Mouse (Mus musculus): ENCODE results near the gene Gpr89.

Gene Gpr89

DNA sequence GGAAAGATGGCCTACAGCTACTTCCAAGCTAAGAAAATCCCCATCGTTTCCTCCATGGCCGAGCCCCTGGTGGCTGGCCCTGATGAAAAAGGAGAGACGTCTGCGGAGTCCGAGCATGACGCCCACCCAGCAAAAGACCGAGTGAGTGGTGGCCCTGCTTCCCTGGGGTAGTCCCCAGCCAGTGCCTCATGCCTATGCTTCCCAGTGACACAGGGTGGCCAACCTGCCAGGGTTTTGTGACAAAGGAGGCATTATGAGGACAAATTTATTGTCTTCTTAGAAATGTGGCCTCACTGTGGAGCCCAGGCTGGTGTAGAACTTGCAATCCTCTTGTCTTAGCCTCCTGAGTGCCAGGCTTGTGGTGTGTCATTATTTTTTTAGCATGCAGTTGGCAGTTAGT lies 36.1 kb downstream of the Gpr89 start:
- DNase-seq: no peak

DNA sequence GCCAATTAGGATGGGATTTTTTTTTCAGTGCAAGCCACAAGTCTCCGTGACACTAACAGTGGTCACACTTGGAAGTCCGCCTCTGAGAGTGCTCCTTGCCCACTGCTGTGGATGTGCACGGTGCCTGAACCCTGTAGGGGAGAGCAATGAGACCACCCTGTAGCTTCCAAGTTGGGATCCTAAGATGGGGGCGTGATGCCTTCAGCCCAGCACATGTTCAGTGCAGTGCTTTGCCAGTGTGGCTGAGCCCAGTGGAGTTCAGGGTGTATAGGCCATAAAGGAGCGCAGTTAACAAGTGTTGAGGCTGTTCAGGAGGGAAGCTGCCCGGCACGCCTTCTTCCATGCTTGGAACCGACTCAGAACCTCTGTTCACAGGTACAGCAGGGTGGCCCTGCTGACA lies 36.6 kb downstream of the Gpr89 start:
- DNase-seq: no peak

DNA sequence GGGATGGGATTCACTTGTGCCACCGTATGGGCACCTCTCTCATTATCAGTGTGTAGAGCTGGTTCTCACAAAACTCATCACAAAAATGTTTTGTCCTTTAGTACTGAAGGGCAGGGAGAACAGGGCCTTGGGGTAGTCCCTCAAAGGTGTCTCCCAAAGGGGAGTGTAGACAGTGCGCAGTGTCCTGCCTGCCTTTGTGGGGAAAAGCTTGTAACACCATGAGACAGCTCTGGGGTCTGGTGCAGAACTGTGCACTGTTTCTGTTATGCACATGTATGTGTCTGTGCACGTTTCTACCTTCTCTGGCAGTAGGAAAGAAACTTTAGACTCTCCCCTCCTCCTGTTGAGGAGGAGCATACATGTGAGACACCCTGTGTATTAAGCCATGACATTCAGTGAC lies 37.3 kb downstream of the Gpr89 start:
- DNase-seq: no peak

DNA sequence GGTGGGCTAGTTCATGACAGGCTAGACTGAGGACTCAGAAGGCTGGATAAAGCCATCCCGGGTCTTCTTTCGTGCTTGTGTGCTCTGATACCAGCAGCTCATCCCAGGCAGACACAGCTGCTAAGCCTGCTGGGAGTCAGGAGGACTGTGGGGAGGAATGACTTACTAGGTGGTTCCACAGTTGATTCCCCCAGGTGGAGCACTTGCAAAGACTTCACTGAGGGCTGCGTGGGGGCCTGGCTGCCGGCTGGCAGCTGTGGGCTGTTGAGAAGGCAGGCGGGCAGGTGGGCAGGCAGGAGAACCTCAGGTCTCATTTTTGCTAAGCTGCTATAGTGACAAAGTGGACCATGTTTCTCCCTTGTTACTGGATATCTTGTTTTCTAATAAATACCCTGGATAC lies 44.6 kb downstream of the Gpr89 start:
- DNase-seq: no peak

DNA sequence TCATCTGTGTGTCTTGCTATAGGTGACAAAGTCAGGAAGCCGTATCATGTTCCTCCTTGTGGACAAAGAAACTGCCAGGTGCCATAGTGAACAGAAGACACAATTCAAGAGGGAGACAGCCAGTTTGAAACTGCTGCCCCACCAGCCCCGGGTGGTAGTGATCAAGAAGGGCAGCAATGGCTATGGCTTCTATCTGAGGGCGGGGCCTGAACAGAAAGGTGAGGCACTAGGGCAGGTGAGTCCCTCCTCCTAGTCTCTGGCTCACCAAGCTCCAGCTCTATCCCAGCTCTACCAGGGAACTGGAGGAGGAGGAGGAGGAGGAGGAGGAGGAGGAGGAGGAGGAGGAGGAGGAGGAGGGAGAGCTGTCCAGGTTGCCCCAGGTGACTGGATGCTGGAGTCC lies 49.3 kb downstream of the Gpr89 start:
- no peak for DNase-seq

DNA sequence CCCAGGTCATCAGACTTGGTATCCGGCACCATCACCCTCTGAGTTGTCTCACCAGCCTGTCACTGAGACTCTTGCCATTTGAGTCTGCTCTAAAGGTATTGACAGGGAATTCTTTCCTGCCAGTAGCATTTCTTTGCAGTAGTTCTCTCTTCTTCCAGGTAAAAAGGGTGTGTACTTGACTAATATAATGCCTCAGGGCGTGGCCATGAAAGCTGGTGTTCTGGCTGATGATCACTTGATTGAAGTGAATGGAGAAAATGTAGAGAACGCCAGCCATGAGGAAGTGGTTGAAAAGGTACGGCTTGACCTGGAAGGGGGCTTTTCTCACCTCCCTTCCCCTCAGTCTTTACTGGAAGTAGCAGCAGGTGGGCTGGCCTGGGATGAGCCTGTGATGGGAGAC lies 50.8 kb downstream of the Gpr89 start:
- no peak for DNase-seq

DNA sequence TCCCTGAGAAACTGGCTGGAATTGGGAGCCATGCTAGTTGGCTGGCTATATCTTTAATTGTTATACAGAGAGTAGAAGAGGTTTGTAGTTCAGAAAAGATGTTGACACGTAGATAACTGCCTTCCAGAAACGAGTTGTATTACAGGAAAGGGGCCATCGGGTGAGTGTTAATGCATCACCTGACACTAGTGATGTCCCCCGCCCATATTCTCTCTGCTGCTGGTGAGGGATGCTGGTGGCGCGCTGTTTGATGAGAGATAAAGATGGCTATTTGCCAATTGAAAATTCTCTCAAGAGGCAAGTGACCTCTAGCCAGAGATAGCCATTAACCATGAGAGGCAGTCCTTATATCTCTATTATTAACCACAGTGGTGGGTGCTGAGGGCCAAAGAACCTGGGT lies 52.6 kb downstream of the Gpr89 start:
- no peak for DNase-seq

DNA sequence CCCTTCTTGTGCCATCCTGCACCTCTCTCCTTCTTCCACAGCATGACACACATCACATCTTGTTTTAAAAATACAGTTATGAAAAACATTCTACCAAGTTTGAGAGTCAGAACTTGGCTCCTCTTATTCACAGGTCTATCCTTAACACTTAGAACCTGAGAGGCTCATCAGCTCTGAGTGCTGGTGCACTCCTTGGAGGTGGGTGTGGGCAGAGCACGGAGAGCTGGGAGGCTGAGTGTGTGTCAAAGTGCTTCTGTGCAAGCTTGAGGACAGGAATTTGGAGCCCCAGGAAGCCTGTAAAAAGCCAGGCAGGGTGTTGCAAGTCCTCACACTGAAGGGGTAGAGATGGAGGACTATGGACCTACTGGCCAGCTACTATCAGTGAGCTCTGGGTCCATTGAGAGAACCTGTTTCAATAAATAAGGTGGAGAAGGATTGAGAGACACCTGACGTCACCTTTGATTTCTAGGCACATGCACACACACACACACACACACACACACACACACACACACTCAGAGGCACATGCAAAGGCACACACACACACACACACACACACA lies 55.9 kb downstream of the Gpr89 start:
- no peak for DNase-seq

DNA sequence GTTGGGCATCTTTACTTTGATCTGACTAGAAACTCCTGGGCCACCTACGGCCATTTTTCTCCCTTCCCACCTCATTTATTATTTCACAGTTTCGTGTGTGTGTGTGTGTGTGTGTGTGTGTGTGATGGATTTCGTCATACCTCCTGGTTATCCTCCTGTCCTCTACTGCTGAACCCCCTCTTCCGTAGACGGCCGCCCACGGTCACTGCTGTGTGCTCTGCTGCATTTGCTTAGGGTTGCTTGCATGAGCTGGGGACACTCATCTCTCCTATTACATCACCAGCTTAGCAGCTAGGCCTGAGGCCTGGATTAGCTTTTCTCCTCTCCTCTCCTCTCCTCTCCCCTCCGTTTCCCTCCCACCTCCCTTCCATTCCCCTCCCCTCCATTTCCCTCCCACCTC lies 56.7 kb downstream of the Gpr89 start:
- DNase-seq: no peak

DNA sequence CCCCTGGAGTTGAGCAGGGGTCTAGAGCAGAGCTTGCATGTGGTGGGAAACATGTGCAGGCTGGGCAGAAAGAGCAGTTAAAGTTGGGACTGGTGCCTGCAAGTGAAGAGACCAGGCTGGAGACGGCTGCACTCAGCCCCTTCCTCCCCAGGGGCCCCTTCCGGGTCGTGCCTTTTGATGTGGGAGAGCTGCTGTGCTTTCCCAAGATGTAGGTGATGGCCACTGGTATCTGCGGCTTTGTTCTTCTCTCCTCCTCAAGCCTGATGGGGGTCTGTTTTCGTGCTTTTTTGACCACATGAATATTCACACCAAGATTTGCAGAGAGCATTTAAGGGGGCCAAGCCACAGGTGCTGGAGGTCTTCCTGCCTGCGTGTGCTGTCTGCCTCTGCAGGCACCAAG lies 57.5 kb downstream of the Gpr89 start:
- DNase-seq: no peak

DNA sequence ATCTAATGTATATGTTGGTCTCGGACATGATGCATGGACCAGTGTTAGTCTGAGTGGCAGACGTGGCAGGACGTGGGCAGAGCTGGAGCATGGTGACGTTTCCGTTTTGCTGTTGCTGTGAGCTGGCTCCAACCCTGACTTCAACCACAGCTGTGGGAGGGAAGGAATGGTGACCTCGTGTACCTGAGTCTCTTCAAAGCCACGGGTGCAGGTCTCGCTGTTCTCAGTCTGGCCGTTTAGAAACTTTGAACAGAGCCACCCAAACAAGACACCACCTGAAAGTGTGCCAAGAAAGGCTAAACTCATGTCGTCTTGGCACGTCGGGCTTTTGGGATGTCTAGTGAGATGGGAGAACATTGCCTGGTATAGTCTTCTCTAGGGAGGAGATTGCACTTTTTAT lies 58.2 kb downstream of the Gpr89 start:
- DNase-seq: no peak

DNA sequence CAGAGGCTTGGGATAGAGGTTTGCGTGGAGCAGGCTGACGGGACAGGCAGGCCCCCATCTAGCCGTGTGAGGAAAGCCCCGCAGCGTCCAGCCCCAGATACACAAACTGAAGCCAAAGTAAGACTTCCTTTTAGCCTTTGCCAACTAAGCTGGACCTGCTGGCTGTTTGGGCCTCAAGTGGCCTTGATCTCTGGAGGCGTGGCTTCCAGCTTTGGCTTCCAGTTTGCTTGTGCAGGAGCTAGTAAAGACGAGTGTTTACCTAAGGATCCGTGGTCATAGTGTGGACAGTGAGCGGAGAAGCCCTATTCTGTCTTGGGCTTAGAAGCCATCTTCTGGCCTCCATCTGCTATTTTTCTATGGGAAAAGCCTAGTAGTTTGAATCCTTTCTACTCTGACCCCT lies 59.3 kb downstream of the Gpr89 start:
- DNase-seq: no peak

DNA sequence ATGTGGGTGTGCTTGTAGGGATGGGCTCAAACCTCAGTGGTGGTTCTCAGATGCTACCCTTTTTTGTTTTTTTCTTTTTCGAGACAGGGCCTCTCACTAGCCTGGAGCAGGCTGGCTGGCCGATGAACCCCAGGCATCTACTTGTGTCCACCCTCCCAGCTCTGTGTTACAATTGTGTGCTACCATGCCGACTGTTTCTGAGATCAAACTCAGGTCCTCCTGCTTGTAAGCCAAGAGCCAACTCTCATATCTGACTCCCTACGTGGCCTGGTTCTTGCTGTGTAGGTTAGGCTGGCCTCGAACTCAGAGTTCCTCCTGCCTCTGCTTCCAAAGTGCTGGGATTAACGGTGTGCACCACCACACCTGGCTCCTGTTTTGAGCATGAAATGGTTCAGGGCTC lies 60.0 kb downstream of the Gpr89 start:
- no peak for DNase-seq

DNA sequence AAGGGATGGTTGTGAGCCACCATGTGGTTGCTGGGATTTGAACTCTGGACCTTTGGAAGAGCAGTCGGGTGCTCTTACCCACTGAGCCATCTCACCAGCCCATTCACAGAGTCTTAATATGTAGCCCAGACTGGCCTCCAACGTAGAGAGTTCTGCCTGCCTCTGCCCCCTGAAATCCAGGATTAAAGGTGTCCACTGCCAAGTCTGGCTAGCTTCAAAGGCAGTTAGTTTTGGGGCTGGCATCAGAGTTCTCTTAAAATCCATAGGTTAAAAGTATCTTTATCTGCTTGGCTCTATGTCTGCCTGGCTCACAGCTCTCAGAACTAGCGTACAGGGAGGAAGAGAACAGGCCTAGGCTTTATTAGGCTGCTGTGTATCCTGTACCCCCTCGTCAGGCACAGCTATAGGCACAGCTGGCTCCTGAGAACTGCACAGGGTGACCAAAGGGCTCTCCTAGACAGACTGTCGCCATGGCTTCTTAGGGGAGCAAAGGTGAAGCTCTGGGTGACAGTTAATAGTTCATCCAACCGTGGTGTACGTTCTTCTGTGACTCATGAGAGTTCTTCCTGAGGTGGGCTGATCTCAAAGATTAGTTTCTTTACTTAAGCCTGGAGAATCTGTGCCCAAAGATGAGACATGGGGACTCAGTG lies 66.0 kb downstream of the Gpr89 start:
- DNase-seq: no peak

DNA sequence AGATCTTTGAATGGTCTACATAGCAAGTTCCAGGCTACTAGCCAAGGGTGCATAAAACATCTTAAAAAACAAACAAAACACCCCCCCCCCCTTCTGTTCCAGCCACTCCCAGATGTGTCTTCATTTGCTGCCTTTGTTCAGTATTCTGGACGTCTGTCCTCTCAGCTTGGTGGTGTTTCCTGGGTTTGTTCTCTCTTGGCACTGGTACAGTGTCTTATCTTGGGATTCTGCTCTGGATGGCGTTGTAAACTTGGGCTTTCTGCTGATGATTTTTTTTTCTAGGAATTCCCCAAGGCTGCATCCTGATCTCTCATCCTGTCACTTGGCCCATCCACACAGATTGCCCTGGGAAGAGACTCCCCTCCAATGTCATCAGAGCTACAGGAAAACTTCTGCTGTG lies 68.7 kb downstream of the Gpr89 start:
- no peak for DNase-seq

DNA sequence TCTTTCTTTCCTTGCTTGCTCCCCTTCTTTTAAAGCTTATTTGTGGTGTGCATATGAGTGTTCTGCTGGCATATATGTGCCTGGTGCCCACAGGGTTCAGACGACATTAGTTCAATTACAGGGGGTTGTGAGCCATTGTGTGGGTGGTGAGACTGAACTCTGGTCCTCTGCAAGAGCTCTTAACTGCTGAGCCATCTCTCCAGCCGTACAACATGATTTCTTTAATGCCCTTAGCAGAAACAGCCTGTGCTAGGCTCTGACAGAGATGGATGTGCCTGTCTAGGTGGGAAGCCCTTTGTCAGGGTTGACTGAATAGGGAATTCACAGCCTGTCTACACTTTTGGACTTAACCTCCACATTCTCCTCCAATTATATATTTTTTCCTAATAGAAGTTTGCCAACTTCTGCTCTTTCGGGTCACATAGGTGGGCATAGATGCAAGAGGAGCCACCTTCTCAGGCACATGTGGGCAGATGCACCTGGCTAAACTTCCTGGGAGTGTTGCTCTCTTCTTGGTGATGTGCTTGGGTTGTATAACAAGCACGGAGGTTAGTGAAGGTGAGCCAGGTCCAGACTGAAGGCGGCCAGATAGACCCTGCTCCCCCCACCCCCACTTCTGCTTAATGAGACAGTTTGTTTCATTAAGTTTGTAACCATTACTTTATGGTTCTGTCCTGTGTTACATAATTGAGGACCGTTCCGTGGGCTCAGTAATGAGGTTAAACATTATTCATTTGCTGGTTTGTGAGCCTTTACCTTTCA lies 70.4 kb downstream of the Gpr89 start:
- DNase-seq: no peak

DNA sequence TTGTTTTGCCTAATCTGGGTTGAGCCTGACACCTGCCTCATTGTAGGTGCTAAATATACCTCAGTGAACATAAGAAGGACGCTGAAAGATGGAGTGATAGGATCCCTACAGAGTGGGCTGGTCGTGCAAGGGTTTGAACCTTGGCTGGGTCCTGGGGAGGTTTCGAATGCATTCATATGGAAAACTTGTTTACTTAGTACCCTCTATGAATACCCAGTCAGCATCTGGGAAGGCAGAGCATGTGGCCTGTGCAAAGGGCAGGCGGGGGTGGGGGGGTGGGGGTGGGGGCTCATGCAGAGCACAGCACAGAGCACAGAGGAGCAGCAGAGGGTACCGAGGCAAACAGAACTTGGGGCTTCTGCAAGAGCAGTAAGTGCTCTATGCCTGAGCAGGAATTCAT lies 72.2 kb downstream of the Gpr89 start:
- no peak for DNase-seq

DNA sequence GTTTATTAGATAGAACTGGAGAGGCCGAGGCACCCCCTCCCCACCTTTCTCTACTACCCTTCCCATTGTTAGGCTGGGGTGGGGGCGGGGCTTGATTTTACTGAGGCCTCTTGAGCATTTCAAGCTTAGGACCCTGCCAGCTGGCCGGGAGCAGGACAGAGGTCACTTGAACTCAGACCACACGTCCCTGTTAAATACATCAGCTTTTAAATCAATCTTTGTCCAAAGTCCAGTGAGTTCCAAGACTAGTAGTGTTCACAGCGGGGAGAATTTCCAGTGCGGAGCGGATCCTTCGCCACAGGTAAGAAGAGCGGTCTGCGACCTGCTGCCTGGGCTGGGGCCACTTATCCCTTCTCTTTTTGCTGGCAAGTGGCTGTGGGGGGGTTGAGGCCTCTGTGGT lies 75.3 kb downstream of the Gpr89 start:
- no peak for DNase-seq

DNA sequence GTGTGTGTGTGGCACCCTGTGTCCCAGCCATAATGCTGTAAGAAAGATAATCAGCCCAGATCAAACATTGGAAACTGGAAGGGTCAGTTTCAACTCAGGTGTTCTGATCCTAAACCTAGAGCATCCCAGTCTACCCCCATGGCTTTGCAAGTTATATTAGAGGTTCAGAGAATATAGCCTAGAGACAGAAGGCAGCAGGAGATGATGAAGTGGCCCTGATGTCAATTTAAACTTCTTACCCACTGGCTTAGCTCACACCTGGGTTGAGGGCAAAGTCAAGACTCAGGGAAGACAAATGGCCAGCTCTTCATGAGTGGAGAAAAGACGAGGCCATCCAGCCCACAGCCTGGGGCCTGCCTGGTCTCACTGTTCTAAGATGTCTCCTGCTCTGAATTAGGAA lies 76.2 kb downstream of the Gpr89 start, which contains the start of the genes Pdzk1 and Cd160:
TSS of gene Pdzk1 (plus strand) at position 301 of the 400 bp plus-strand sequence.
TSS of gene Cd160 (minus strand) at position 368 of the 400 bp plus-strand sequence.
- no peak for DNase-seq

DNA sequence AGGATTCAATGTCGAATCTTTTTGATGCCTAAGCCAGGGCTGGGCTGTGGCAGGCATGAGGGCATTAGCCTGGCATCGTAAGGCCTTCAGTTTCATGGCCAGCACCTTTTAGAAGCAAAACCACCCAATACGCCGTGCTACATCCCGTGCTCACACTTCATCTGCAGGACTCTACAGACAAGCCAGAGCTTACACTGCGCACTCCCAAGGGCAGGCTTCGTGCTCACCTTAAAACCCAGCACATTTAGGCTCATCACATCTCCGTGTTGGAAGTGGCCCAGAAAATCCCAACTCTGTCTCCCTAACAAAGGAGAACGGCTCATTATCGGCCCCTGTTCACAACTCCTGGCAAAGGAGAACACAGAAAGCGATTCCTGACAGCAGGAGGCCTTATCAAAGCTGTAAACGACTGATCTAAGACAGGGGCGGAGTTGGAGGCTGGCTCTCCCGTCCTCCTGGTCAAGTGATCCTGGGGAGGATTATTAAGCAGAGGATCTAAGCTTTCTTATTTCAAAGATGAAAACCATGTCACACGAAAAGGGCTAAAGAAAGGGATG lies 76.8 kb downstream of the Gpr89 start:
- no peak for DNase-seq

DNA sequence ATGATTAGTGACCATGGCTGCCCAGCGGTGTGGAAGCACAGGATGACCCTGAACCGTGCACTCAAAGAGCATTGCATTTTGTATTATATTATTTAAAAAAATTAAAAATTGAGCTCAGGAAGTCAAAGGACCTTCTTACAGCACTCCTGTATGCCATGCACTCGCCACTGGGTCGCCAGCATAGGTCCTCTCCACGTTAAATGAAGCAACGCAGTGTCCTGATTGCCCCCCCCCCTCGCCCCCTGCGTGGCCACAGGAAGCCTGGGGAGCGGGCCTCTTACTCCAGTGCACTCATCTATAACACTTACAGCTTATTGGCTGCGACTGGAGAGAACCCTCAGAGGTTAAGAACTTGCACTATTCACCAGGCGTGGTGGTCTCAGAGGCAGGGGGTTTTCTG lies 79.9 kb downstream of the Gpr89 start:
- no peak for DNase-seq

DNA sequence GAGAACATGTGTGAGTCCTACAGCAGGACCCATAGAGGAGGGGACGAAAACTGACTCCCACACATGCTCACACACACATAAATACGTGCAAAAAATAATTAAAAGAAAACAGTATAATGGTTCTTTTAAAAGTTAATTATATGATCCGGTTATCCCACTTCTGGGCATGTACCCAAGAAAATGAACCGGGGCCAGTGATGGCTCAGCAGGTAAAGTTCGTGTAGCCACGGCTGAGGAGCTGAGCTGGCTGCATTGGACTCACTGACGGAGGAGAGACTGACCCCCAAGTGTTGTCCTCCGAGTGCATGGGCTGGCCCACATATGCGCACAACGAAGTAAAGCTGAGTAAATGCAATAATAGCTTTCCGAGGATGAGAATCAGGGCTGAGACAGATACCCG lies 80.5 kb downstream of the Gpr89 start:
- DNase-seq: no peak

DNA sequence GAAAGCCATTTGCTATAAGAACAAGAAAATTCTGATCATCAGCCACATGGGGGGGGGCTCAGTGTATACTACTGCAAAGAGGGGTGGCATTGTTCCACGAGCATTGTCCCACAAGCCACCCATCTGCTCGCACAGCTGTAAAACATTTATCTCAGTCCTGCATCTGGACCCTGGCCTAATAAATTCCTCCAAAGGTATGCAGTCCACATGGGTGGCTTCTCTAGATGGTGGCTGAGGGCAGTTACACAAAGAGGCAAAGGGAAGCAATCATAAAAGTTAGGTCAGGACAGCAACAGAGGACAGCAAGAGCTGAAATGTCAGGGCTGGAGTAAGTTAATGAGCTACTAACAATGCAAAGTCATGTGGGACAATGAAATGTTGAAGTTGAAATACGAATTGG lies 81.4 kb downstream of the Gpr89 start:
- DNase-seq: no peak

DNA sequence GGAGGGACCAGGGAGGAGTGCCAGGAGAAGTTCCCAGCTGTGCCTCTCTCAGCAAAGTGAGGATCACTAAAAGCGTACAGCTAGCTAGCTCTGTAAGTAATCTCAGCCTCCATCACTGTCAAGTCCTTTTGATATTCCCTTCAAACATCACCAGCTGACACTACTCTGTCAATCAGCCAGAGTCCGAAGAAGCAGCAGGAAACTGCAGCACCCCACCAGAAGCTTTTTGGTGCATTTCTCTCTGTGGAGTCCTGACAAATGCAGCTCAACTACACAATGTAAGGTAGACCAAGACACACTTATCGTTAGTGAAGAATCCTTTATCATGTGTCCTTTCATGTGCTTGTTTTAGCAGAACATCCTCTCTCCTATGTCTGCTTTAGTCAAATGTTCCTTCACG lies 83.6 kb downstream of the Gpr89 start:
- DNase-seq: no peak
